ENCODE assay signal across 11 mouse cellular contexts in the genomic region with DNA sequence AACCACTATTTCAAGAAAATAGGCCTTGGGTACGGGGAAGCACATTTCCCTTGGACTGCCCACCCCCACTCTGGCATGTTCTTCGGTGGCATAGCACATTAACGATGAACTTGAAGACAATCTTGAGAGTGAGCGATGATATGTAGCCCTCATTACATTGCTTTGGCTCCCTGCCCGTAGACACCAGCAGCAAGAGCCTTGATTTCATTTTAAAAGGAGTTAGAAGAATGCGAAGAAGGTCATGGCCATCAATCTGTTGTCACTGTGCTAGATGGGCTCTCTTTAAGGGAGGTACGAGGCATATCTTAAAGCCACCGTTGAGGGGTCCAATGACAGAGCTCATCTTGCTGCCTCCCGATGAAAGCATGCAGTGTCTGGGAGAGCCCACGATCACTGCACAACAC.
A peak's percentile ranks its signal among the peaks of the same experiment; 100 is the strongest.
DNase-seq lines count a peak whose midpoint lies in the region; ATAC-seq and TF ChIP-seq lines count a peak whose summit lies in the region.
"Had no signal": no experiment of that assay in that cellular context is flagged by ENCODE, and none has a peak within 500 bp of the region (broad histone marks: within the 10 kb centered on the region; RNA-seq: fewer than 3 reads in every experiment).

No protein-coding gene starts in this region.

- 39% methylated on average over 10 of the region's 10 CpGs for WGBS in heart, embryonic 14.5 days
- WGBS in lung, embryonic 14.5 days = 29% methylated on average over 10 of the region's 10 CpGs
- 41% methylated on average over 10 of the region's 10 CpGs for WGBS in hindbrain, embryonic 16.5 days

- H3K9me3 ChIP-seq in heart, embryonic 14.5 days (ENCODE audit: control insufficient read depth, low read length) = no peaks in the 10 kb centered on the region
- H3K9me3 ChIP-seq in lung, embryonic 14.5 days (ENCODE audit: low read depth, low read length) = no peaks in the 10 kb centered on the region
- no peaks in the 10 kb centered on the region for H3K9me3 ChIP-seq in hindbrain, embryonic 16.5 days (ENCODE audit: control insufficient read depth, low read length)

- H3K36me3 ChIP-seq in heart, embryonic 14.5 days (ENCODE audit: control insufficient read depth, insufficient read depth, low read length) = no peaks in the 10 kb centered on the region
- H3K36me3 ChIP-seq in lung, embryonic 14.5 days (ENCODE audit: insufficient read depth) = no peaks in the 10 kb centered on the region
- no peaks in the 10 kb centered on the region for H3K36me3 ChIP-seq in hindbrain, embryonic 16.5 days (ENCODE audit: control insufficient read depth, insufficient read depth, low read length)

- no peaks in the 10 kb centered on the region for H3K27me3 ChIP-seq in heart, embryonic 14.5 days (ENCODE audit: control insufficient read depth, insufficient read depth, low read length)
- no peaks in the 10 kb centered on the region for H3K27me3 ChIP-seq in lung, embryonic 14.5 days (ENCODE audit: insufficient read depth, low read length)
- no peaks in the 10 kb centered on the region for H3K27me3 ChIP-seq in hindbrain, embryonic 16.5 days (replicated peaks; ENCODE audit: control insufficient read depth, insufficient read depth, low read length)

- no peak for TF ChIP-seq CTCF in lung, embryonic 14.5 days (IDR thresholded peaks at IDR 0.05; ENCODE audit: low read depth)

- no peak for ATAC-seq in heart, embryonic 14.5 days (ENCODE audit: insufficient number of reproducible peaks, insufficient read depth, low FRiP score, low read depth)
- ATAC-seq in lung, embryonic 14.5 days (ENCODE audit: insufficient read depth) = peak; percentile 55; the same call in 1 of the 2 replicates
- ATAC-seq in hindbrain, embryonic 16.5 days = peak; percentile 84

- DNase-seq in heart, postnatal 36 days = no peak
- DNase-seq in lung, embryonic 14.5 days = peak; percentile 68
- DNase-seq in lung, postnatal 25 days (ENCODE audit: low spot score) = no peak
- DNase-seq in adrenal gland, adult 8-10 months = peak; percentile 26
- no peak for DNase-seq in thymus, postnatal 36 days
- DNase-seq in spleen, postnatal 4 days (ENCODE audit: low spot score in 2 of 2) = no peak
- DNase-seq: cerebellum, adult 18-20 months; gastrocnemius, postnatal 36 days; kidney, postnatal 36 days had no signal

- H3K4me2 ChIP-seq in heart, embryonic 14.5 days (ENCODE audit: low read length) = peak overlapping the region; percentile 45
- peak overlapping the region; percentile 51 for H3K4me2 ChIP-seq in lung, embryonic 14.5 days
- H3K4me2 ChIP-seq in hindbrain, embryonic 16.5 days (ENCODE audit: low read length) = no peak overlapping the region

- peaks cover 2 to 3% of the 10 kb centered on the region in 2 experiments; a peak in 2 of 4 replicates for H3K4me1 ChIP-seq in heart, embryonic 14.5 days (ENCODE audit: control insufficient read depth in 2 of 2, insufficient read depth in 2 of 2, low read length in 2 of 2)
- peaks cover 8% of the 10 kb centered on the region for H3K4me1 ChIP-seq in lung, embryonic 14.5 days (ENCODE audit: insufficient read depth)
- H3K4me1 ChIP-seq in hindbrain, embryonic 16.5 days (ENCODE audit: control insufficient read depth, insufficient read depth, low read depth, low read length) = no peaks in the 10 kb centered on the region; the same call in 1 of the 2 replicates

- no peak overlapping the region for H3K4me3 ChIP-seq in heart, embryonic 14.5 days (ENCODE audit: control insufficient read depth in 1 of 2, insufficient read depth in 1 of 2, low read depth in 1 of 2, low read length in 2 of 2)
- H3K4me3 ChIP-seq in lung, embryonic 14.5 days (ENCODE audit: low read depth, low read length) = no peak overlapping the region
- H3K4me3 ChIP-seq in hindbrain, embryonic 16.5 days (ENCODE audit: low read length) = no peak overlapping the region

- no peak overlapping the region for H3K27ac ChIP-seq in heart, embryonic 14.5 days (replicated peaks in 1 of 2; ENCODE audit: control insufficient read depth in 1 of 2, insufficient read depth in 1 of 2, low read depth in 2 of 2, low read length in 2 of 2)
- no peak overlapping the region for H3K27ac ChIP-seq in lung, embryonic 14.5 days (ENCODE audit: low read depth)
- no peak overlapping the region for H3K27ac ChIP-seq in hindbrain, embryonic 16.5 days (ENCODE audit: low read depth, low read length)

- intact Hi-C loops in heart, postnatal 36 days (cut with DNase I) = no loop called here

- H3K9ac ChIP-seq in heart, embryonic 14.5 days (ENCODE audit: low read length) = no peak overlapping the region; the same call in 1 of the 2 replicates
- H3K9ac ChIP-seq in lung, embryonic 14.5 days = no peak overlapping the region
- no peak overlapping the region for H3K9ac ChIP-seq in hindbrain, embryonic 16.5 days (ENCODE audit: low read depth, low read length)

Comparison
In these comparisons a context has a peak if more than half of its experiments do, and no peak if none do; other contexts are left out.
1. DNase-seq: peak in lung, embryonic 14.5 days (single experiment) and adrenal gland, adult 8-10 months (single experiment); none in heart, postnatal 36 days (0 of 2), lung, postnatal 25 days (single experiment), thymus, postnatal 36 days (0 of 2) and spleen, postnatal 4 days (0 of 2).